Mouse (Mus musculus) ES-E14 (cell line): ENCODE measurements around the gene Phb. TPM values are rescaled to one million over a fixed set of nuclear protein-coding genes. Genes with fewer than 3 reads are reported as not detected.
A peak's percentile ranks its signal among the peaks of the same experiment; 100 is the strongest.

Source experiments
- DNase-seq: peaks from one replicate; pipeline ENCODE4 v3.0.0-alpha.2; 2013; ENCODE audit warnings: low read depth, low spot score
- H3K27ac ChIP-seq: 2 replicates; pipeline ENCODE4 v1.5.1; 2012; ENCODE audit warnings: low read depth, mild to moderate bottlenecking, low read length, moderate library complexity, mixed read lengths; ENCODE audit not compliant: poor library complexity, insufficient read depth, severe bottlenecking
- H3K36me3 ChIP-seq: 2 replicates; pipeline ENCODE4 v1.6.1; 2012; ENCODE audit warnings: mild to moderate bottlenecking, low read length, moderate library complexity, mixed read lengths; ENCODE audit not compliant: control insufficient read depth, poor library complexity, insufficient read depth, severe bottlenecking
- H3K4me1 ChIP-seq, 2 experiments: fragments of 150-350 bp in 1 of 2; sonication (generic) in 1 of 2; 2 replicates each; pipeline ENCODE4 v1.6.1; 2012; ENCODE audit warnings: low read length in 2 of 2, mild to moderate bottlenecking in 1 of 2, mixed read lengths in 1 of 2; ENCODE audit not compliant: control insufficient read depth in 2 of 2, insufficient read depth in 2 of 2, poor library complexity in 1 of 2
- H3K4me3 ChIP-seq, 2 experiments: fragments of 150-350 bp in 1 of 2; sonication (generic) in 1 of 2; 2 replicates each; pipeline ENCODE4 v1.5.1; 2012; ENCODE audit warnings: low read length in 2 of 2, low read depth in 1 of 2, mild to moderate bottlenecking in 1 of 2, mixed read lengths in 1 of 2; ENCODE audit not compliant: insufficient read depth in 1 of 2, poor library complexity in 1 of 2, severe bottlenecking in 1 of 2
- H3K9ac ChIP-seq: 2 replicates; pipeline ENCODE4 v1.6.1; 2012; ENCODE audit warnings: low read depth, mild to moderate bottlenecking, low read length, mixed read lengths; ENCODE audit not compliant: poor library complexity, insufficient read depth, severe bottlenecking
- H3K9me3 ChIP-seq: fragments of 150-350 bp; sonication (generic); 2 replicates; pipeline ENCODE4 v1.6.1; 2012; ENCODE audit warnings: low read depth, mild to moderate bottlenecking, low read length; ENCODE audit not compliant: control insufficient read depth, insufficient read depth
- CHD2 ChIP-seq: IDR thresholded peaks from 2 replicates; pipeline ENCODE4 v1.6.1; 2014; ENCODE audit warnings: mild to moderate bottlenecking, low read depth, low read length, inconsistent platforms
- HCFC1 ChIP-seq: IDR thresholded peaks from 2 replicates; pipeline ENCODE4 v1.6.1; 2012; ENCODE audit warnings: low read length, inconsistent platforms, borderline replicate concordance; ENCODE audit not compliant: insufficient read depth
- MAFK ChIP-seq: IDR thresholded peaks from 2 replicates; pipeline ENCODE4 v1.6.1; 2014; ENCODE audit warnings: mild to moderate bottlenecking, low read depth, low read length, inconsistent platforms; ENCODE audit not compliant: insufficient read depth
- ZC3H11A ChIP-seq: IDR thresholded peaks from 2 replicates; pipeline ENCODE4 v1.6.1; 2012; ENCODE audit warnings: low read depth, mild to moderate bottlenecking, inconsistent platforms, low read length, borderline replicate concordance
- ZNF384 ChIP-seq: IDR thresholded peaks from 2 replicates; pipeline ENCODE4 v1.6.1; 2012; ENCODE audit warnings: low read depth, low read length, inconsistent platforms
- in situ Hi-C, 2 experiments: fragments of 600-800 bp; cut with MboI; formaldehyde crosslinking; loops; one replicate each; pipeline ENCODE4 v1.15.1; 2025; ENCODE audit warnings: low sequenced_read_pairs in 2 of 2, inconsistent platforms in 1 of 2; ENCODE audit not compliant: unreplicated experiment in 2 of 2
- total RNA-seq: library from RNA; depleted of rRNA; stranded (reverse); fragments of 300-350 nt; gene quantifications from 2 replicates; pipeline ENCODE4 v1.2.3, GENCODE M21; 2012; rRNA removed

Gene Phb
- 693 and 831 TPM in 2 replicates for total RNA-seq

DNA sequence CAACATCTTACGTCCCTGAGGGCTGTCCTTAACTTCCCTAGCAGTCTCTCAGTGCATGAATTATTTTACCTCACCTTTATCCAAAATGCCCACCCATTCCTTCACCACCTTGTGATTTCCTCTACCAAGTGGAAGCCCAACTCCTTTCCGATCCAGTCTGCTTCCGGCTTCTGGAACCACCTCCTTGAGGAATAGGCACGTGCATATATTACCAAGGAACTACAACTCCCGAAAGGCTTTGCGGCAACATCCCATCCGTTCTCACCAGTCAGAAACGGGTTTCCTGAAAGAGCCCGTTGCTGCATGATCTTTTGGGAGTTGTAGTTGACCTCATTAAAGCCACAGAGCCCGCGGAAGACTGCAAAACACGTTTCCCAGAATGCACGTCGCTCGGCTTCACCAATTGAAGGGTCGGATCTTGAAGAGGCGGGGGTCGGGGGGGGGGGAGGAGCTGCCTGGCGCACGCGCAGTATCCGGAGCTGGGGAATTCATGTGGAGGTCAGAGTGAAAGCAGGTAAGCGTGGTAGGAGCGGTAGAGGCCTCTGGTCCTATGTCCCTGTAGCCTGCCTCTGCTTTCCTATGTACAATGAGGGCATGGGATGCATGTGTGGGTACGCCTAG is at the start of gene Phb:
Gene Phb (plus strand): TSS at position 429 of the 621 bp plus-strand sequence.
- H3K27ac ChIP-seq, result peak within 1 kb of the TSS; percentile 59; the same call in 1 of the 2 replicates
- in situ Hi-C loops, result no loop called here

GRCm38 (mm10) chr11:95617785-95618465 is 48.8 kb upstream of the Phb start:
- no peaks in the 10 kb centered on the region for H3K36me3 ChIP-seq
- in situ Hi-C loops, result no loop called here
- no peak overlapping the region for H3K4me3 ChIP-seq
- TF ChIP-seq CHD2 (no peak), ZC3H11A (no peak), MAFK (no peak), ZNF384 (no peak)
- DNase-seq, result no peak
- H3K4me1 ChIP-seq, result peaks cover 17 to 42% of the 10 kb centered on the region in 2 experiments
- H3K27ac ChIP-seq, result no peak overlapping the region
- H3K9ac ChIP-seq, result no peak overlapping the region
- H3K9me3 ChIP-seq, result no peaks in the 10 kb centered on the region

More for the DNA sequence above, at the start of gene Phb:
- Histone ChIP-seq H3K4me1 (no peaks in the 10 kb centered on the region), H3K9me3 (no peaks in the 10 kb centered on the region), H3K36me3 (peaks cover 30% of the 10 kb centered on the region), H3K9ac (peak within 1 kb of the TSS; percentile 84), H3K4me3 (peak within 1 kb of the TSS; percentile 88 to 96)
- DNase-seq, result peak; percentile 98
- TF ChIP-seq MAFK (no peak), ZNF384 (no peak), CHD2 (peak; percentile 92), ZC3H11A (no peak), HCFC1 (peak; percentile 99)

DNA sequence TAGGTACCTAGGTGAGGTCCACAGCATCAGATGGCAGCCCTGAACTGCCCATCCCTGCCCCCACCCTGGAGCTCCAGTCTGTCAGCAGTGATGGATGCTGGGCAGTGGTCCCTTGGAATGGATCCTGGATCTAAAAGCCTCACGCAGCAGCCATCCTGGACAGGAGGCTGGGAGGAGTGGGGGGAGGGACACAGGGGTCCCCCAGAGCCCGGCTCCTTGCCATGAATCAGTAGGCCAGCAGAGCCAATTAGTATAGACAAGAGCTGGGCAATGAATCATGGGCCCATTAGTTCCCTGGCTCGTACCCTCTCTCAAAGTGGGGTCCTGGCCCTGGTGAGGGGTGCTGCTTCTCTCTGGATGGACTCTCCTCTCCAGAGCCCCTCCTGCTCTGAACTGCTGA is 47.7 kb upstream of the Phb start:
- TF ChIP-seq CHD2 (no peak), HCFC1 (no peak), ZNF384 (no peak), MAFK (no peak), ZC3H11A (no peak)
- DNase-seq, result no peak
- no peak overlapping the region for H3K9ac ChIP-seq
- no peak overlapping the region for H3K4me3 ChIP-seq
- peaks cover 21 to 47% of the 10 kb centered on the region in 2 experiments for H3K4me1 ChIP-seq
- in situ Hi-C loops, result no loop called here
- no peak overlapping the region for H3K27ac ChIP-seq
- H3K9me3 ChIP-seq, result no peaks in the 10 kb centered on the region
- no peaks in the 10 kb centered on the region for H3K36me3 ChIP-seq

- Histone ChIP-seq H3K4me1 (peaks cover 21 to 46% of the 10 kb centered on the region in 2 experiments), H3K27ac (no peak overlapping the region), H3K4me3 (no peak overlapping the region), H3K36me3 (no peaks in the 10 kb centered on the region), H3K9ac (no peak overlapping the region), H3K9me3 (no peaks in the 10 kb centered on the region)
- in situ Hi-C loops, result no loop called here
- TF ChIP-seq HCFC1, result no peak
- TF ChIP-seq CHD2, result no peak
- TF ChIP-seq MAFK, result no peak
- TF ChIP-seq ZC3H11A, result no peak
- no peak for TF ChIP-seq ZNF384
- DNase-seq, result no peak
Measured at GRCm38 (mm10) chr11:95619886-95620444, 46.8 kb upstream of the Phb start.
